Mouse (Mus musculus) thymus, adult 2 months (tissue): ENCODE results near the gene Rhbdf2.

Source experiments
- CTCF ChIP-seq: fragments of 200-500 bp; IDR thresholded peaks from 2 replicates; pipeline ENCODE4 v1.5.1; 2012; ENCODE audit warnings: mild to moderate bottlenecking, control low read depth, low read length, moderate library complexity, borderline replicate concordance; ENCODE audit not compliant: control insufficient read depth, poor library complexity, insufficient read depth; ENCODE audit errors: extremely low read depth
- POLR2A ChIP-seq: fragments of 200-500 bp; IDR thresholded peaks from 2 replicates; pipeline ENCODE4 v1.6.1; 2012; ENCODE audit warnings: mild to moderate bottlenecking, low read length, control low read depth, moderate library complexity; ENCODE audit not compliant: control insufficient read depth, poor library complexity, insufficient read depth; ENCODE audit errors: extremely low read depth

DNA sequence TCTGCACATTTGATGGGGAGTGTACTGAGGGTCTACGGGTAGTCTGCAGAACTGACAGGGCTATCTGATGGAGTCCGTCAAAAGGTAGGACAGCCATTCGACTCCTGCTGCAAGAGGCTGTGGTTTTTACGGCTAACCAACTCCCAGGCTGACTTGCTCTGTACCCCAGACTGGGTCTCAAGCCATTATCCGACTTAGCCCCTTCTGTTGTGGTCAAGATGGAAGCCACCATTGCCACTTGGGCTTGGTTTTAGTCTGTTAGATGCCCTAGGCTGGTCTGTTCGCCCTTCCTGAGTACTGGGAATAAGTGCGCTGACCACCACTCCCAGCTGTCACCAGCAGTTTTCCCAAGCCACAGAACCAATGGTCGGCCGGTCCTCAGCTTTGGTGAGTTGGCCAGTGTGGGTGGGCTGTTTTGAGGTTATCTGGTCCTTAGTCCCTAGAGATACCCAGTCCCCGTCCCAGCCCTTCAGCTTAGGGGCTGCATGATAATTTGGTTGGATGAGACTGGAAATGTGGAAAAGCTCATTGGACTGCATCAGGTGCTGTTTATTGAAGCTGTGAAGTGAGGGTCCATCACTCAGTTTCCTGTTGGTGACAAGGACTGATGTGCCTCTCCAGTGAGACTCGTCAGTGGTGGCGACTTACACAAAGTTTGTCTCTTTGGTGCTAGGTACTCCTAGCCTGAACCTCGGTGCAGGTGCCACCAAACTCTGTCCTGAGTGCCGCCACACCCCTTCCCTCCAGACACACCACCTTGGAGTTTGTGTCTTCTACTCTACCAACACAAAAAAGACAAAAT is 49.6 kb upstream of the Rhbdf2 start:
- TF ChIP-seq POLR2A (no peak), CTCF (no peak)
